Mouse (Mus musculus) C2C12 (cell line): ENCODE measurements around the gene Inava. TPM values are rescaled to one million over a fixed set of nuclear protein-coding genes. Genes with fewer than 3 reads are reported as not detected.

ENCODE experiments used
- H3K27me3 ChIP-seq: one replicate; pipeline ENCODE4 v1.6.1; 2011; ENCODE audit not compliant: control insufficient read depth, insufficient read depth, insufficient read length
- H3K36me3 ChIP-seq: one replicate; pipeline ENCODE4 v1.6.1; 2011; ENCODE audit not compliant: control insufficient read depth, insufficient read depth
- H3K4me3 ChIP-seq: one replicate; pipeline ENCODE4 v1.5.1; 2011; ENCODE audit warnings: mild to moderate bottlenecking, control low read depth; ENCODE audit not compliant: poor library complexity, insufficient read depth, severe bottlenecking
- H3K79me2 ChIP-seq: one replicate; pipeline ENCODE4 v1.6.1; 2011; ENCODE audit not compliant: control insufficient read depth, insufficient read depth
- H3K79me3 ChIP-seq: one replicate; pipeline ENCODE4 v1.6.1; 2011; ENCODE audit warnings: low read depth, control low read depth
- H3ac ChIP-seq: one replicate; pipeline ENCODE3; 2011; ENCODE audit warnings: low read depth; ENCODE audit not compliant: control insufficient read depth, insufficient read length
- CEBPB ChIP-seq: IDR thresholded peaks from one replicate; pipeline ENCODE4 v1.6.1; 2011; ENCODE audit warnings: low read depth, mild to moderate bottlenecking, control low read depth, moderate library complexity
- CTCF ChIP-seq: IDR thresholded peaks from one replicate; pipeline ENCODE4 v1.5.1; 2011; ENCODE audit not compliant: control insufficient read depth, insufficient read depth, insufficient read length
- FOSL1 ChIP-seq: IDR thresholded peaks from one replicate; pipeline ENCODE4 v1.8.0; 2011; ENCODE audit warnings: mild to moderate bottlenecking, low read length; ENCODE audit not compliant: poor library complexity, insufficient read depth, severe bottlenecking
- MAX ChIP-seq: IDR thresholded peaks from one replicate; pipeline ENCODE4 v1.6.1; 2011; ENCODE audit warnings: mild to moderate bottlenecking, control low read depth
- MYOD1 ChIP-seq: IDR thresholded peaks from one replicate; pipeline ENCODE4 v1.6.1; 2011; ENCODE audit warnings: low read depth; ENCODE audit not compliant: control insufficient read depth, insufficient read length
- MYOG ChIP-seq: IDR thresholded peaks from one replicate; pipeline ENCODE4 v1.6.1; 2011; ENCODE audit not compliant: control insufficient read depth, insufficient read length; ENCODE audit errors: extremely low read depth
- USF1 ChIP-seq: IDR thresholded peaks from one replicate; pipeline ENCODE4 v1.6.1; 2011; ENCODE audit warnings: low read depth, mild to moderate bottlenecking, control low read depth, moderate library complexity
- polyA plus RNA-seq: library from polyadenylated mRNA; unstranded; fragments of >200 nt; fragmentation: generic; extraction: Trizol; gene quantifications from one replicate; pipeline ENCODE4 v1.2.1, GENCODE M21; 2012; ENCODE audit warnings: missing spikeins

The Inava gene
- polyA plus RNA-seq, 1 experiment: 7.6 TPM

GRCm38 (mm10) chr1:136178741-136179140 lies 55.3 kb downstream of the Inava start:
- H3K79me2 ChIP-seq: no peaks in the 10 kb centered on the region
- no peaks in the 10 kb centered on the region for H3K27me3 ChIP-seq
- H3K79me3 ChIP-seq: no peaks in the 10 kb centered on the region
- no peak overlapping the region for H3ac ChIP-seq
- no peaks in the 10 kb centered on the region for H3K36me3 ChIP-seq
- H3K4me3 ChIP-seq: no peak overlapping the region
- TF ChIP-seq CTCF: no peak
- TF ChIP-seq USF1: no peak
- no peak for TF ChIP-seq FOSL1
- TF ChIP-seq CEBPB: no peak
- no peak for TF ChIP-seq MYOG
- TF ChIP-seq MAX: no peak
- no peak for TF ChIP-seq MYOD1

GRCm38 (mm10) chr1:136177085-136177484 lies 57.0 kb downstream of the Inava start:
- no peak overlapping the region for H3ac ChIP-seq
- no peaks in the 10 kb centered on the region for H3K79me3 ChIP-seq
- H3K4me3 ChIP-seq: no peak overlapping the region
- H3K79me2 ChIP-seq: no peaks in the 10 kb centered on the region
- TF ChIP-seq FOSL1 (no peak), CTCF (no peak), MYOD1 (no peak), CEBPB (no peak)
- H3K27me3 ChIP-seq: no peaks in the 10 kb centered on the region
- no peaks in the 10 kb centered on the region for H3K36me3 ChIP-seq

GRCm38 (mm10) chr1:136175183-136175582 lies 58.9 kb downstream of the Inava start:
- Histone ChIP-seq H3K79me3 (no peaks in the 10 kb centered on the region), H3K36me3 (no peaks in the 10 kb centered on the region), H3ac (no peak overlapping the region), H3K4me3 (no peak overlapping the region), H3K27me3 (no peaks in the 10 kb centered on the region), H3K79me2 (no peaks in the 10 kb centered on the region)
- no peak for TF ChIP-seq MAX
- no peak for TF ChIP-seq MYOD1
- TF ChIP-seq CTCF: peak; percentile 14

- Histone ChIP-seq H3K36me3 (no peaks in the 10 kb centered on the region), H3K79me3 (no peaks in the 10 kb centered on the region)
These were observed 59.9 kb downstream of the Inava start for GRCm38 (mm10) chr1:136174101-136174606.

GRCm38 (mm10) chr1:136172696-136173095 lies 61.4 kb downstream of the Inava start:
- no peaks in the 10 kb centered on the region for H3K79me3 ChIP-seq
- no peak overlapping the region for H3K4me3 ChIP-seq
- TF ChIP-seq CTCF (no peak), FOSL1 (no peak), USF1 (no peak), MAX (no peak), MYOG (no peak), CEBPB (no peak), MYOD1 (no peak)
- no peaks in the 10 kb centered on the region for H3K36me3 ChIP-seq
- no peaks in the 10 kb centered on the region for H3K27me3 ChIP-seq
- H3K79me2 ChIP-seq: no peaks in the 10 kb centered on the region
- H3ac ChIP-seq: no peak overlapping the region

More at GRCm38 (mm10) chr1:136174101-136174606, 59.9 kb downstream of the Inava start:
- Histone ChIP-seq H3K4me3 (no peak overlapping the region), H3ac (no peak overlapping the region), H3K79me2 (no peaks in the 10 kb centered on the region), H3K27me3 (no peaks in the 10 kb centered on the region)
- TF ChIP-seq MYOD1 (no peak), CEBPB (no peak), CTCF (no peak), USF1 (no peak), MAX (no peak), FOSL1 (no peak), MYOG (no peak)

GRCm38 (mm10) chr1:136170109-136170508 lies 64.0 kb downstream of the Inava start:
- Histone ChIP-seq H3K79me2 (no peaks in the 10 kb centered on the region), H3K36me3 (no peaks in the 10 kb centered on the region), H3ac (no peak overlapping the region), H3K79me3 (no peaks in the 10 kb centered on the region), H3K4me3 (no peak overlapping the region), H3K27me3 (no peaks in the 10 kb centered on the region)
- TF ChIP-seq CTCF: peak; percentile 71
- no peak for TF ChIP-seq CEBPB

- no peaks in the 10 kb centered on the region for H3K79me3 ChIP-seq
- H3K27me3 ChIP-seq: no peaks in the 10 kb centered on the region
- TF ChIP-seq MAX (no peak), CTCF (peak; percentile 28)
- no peak overlapping the region for H3K4me3 ChIP-seq
- no peaks in the 10 kb centered on the region for H3K79me2 ChIP-seq
- H3K36me3 ChIP-seq: no peaks in the 10 kb centered on the region
- H3ac ChIP-seq: no peak overlapping the region
These were observed 66.4 kb downstream of the Inava start for GRCm38 (mm10) chr1:136167657-136168056.
